Mouse (Mus musculus) kidney, adult 2 months (tissue): ENCODE measurements at regions not wholly inside any gene's neighbourhood (a gene's known extent, or its start where the extent isn't known, plus 50 kb on each side); places are given as distances from the start of the nearest gene placed in this dataset.
"Not testable (repeated sequence)": the region's sequence is repeated elsewhere in the genome, so short reads cannot be mapped to it uniquely, and the experiment has no call there.

Experiments used
- DNase-seq: peaks from one replicate; pipeline ENCODE4 v3.0.0; 2021
- H3K27ac ChIP-seq: fragments of 200-500 bp; 2 replicates; pipeline ENCODE4 v1.5.1; 2012; ENCODE audit warnings: low read depth, low read length, control low read depth, inconsistent platforms; ENCODE audit not compliant: insufficient read depth
- H3K27me3 ChIP-seq: fragments of 200-500 bp; replicated peaks from 2 replicates; pipeline ENCODE4 v1.6.1; 2012; ENCODE audit warnings: mild to moderate bottlenecking, moderate library complexity, low read length, inconsistent platforms; ENCODE audit not compliant: control insufficient read depth, insufficient read depth
- H3K36me3 ChIP-seq: fragments of 200-500 bp; 2 replicates; pipeline ENCODE4 v1.6.1; 2012; ENCODE audit warnings: mild to moderate bottlenecking, moderate library complexity, low read length, inconsistent platforms; ENCODE audit not compliant: control insufficient read depth, insufficient read depth
- H3K4me1 ChIP-seq: fragments of 200-500 bp; 2 replicates; pipeline ENCODE4 v1.6.1; 2011; ENCODE audit warnings: low read length; ENCODE audit not compliant: control insufficient read depth, insufficient read depth
- H3K4me3 ChIP-seq: fragments of 200-500 bp; 2 replicates; pipeline ENCODE4 v1.5.1; 2011; ENCODE audit warnings: mild to moderate bottlenecking, low read depth, low read length, control low read depth; ENCODE audit not compliant: insufficient read depth
- WGBS: fragments of 180-500 bp; shearing (Covaris S2); methylation state at CpG from one replicate; pipeline ENCODE4 v1.1.7; 2018; 5-methylcytosine and 5-hydroxymethylcytosine counted together

DNA sequence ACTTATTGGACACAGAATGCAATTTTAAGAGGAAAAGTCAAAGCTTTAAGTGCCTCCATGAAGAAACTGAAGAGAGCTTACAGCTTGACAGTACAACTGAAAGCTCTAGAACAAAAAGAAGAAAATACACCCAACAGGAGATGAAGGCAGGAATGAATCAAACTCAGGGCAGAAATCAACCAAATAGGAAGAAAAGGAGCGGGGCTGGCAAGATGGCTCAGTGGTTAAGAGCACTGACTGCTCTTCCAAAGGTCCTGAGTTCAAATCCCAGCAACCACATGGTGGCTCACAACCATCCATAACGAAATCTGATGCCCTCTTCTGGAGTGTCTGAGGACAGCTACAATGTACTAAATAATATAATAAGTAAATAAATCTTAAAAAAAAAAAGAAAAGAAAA is 124.8 kb downstream of the Gm31371 start:
- 73% methylated on average over 2 of the region's 2 CpGs for WGBS
- H3K4me3 ChIP-seq, DNase-seq, H3K4me1 ChIP-seq, H3K36me3 ChIP-seq, H3K27me3 ChIP-seq, H3K27ac ChIP-seq: not testable (repeated sequence)

DNA sequence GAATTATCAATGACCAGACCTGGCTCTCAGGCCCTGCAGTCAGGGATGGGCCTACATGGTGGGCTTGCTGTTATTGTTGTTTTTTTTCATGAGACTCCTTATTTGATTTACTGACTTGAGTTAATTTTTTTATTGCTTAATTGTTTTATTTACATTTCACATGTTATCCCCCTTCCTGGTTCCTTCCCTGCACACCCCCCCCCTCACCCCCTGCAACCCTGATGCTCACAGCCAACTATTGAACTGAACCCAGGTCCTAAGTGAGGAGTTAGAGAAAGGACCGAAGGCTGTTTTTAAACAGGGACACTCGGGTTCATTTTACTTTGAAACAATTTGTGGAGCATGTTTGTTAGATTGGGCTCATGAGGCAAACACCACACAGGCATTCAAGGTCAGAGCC is 126.9 kb downstream of the Gm31371 start:
- WGBS, result 85% methylated on average over 2 of the region's 2 CpGs
- H3K27ac ChIP-seq, H3K4me1 ChIP-seq, H3K36me3 ChIP-seq, H3K27me3 ChIP-seq, H3K4me3 ChIP-seq, DNase-seq: not testable (repeated sequence)

DNA sequence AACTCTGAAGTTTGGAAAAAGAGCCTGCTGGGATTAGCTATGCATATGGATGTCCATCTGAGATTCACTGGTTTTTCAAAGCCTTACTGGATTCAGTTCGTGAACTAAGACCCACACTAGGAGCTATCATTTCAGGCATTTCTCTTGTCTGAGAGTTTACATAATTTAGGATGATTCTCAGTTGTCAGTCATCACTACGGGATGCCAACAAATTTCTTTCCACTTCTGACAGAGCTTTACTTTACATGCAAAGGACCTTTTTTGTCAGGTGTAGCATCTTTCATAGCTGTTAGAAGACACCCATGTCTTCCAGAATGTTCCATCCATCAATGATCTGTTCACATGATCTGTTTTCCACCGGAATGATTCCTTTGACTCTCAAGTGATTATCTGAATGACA is 154.4 kb downstream of the Gm31371 start:
- DNase-seq, result peak; percentile 50
- 69% methylated on average over 2 of the region's 3 CpGs for WGBS
- not testable (repeated sequence) for H3K27me3 ChIP-seq, H3K4me1 ChIP-seq, H3K4me3 ChIP-seq, H3K36me3 ChIP-seq, H3K27ac ChIP-seq

DNA sequence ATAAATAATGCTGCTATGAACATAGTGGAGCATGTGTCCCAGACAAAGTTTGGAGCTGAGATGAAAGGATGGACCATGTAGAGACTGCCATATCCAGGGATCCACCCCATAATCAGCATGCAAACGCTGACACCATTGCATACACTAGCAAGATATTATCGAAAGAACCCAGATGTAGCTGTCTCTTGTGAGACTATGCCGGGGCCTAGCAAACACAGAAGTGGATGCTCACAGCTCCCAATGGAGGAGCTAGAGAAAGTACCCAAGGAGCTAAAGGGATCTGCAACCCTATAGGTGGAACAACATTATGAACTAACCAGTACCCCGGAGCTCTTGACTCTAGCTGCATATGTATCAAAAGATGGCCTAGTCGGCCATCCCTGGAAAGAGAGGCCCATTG is 194.9 kb downstream of the Gm31371 start:
- not testable (repeated sequence) for DNase-seq, H3K27ac ChIP-seq, H3K27me3 ChIP-seq, H3K4me1 ChIP-seq, H3K36me3 ChIP-seq, H3K4me3 ChIP-seq
- 82% methylated on average over 5 of the region's 5 CpGs for WGBS

DNA sequence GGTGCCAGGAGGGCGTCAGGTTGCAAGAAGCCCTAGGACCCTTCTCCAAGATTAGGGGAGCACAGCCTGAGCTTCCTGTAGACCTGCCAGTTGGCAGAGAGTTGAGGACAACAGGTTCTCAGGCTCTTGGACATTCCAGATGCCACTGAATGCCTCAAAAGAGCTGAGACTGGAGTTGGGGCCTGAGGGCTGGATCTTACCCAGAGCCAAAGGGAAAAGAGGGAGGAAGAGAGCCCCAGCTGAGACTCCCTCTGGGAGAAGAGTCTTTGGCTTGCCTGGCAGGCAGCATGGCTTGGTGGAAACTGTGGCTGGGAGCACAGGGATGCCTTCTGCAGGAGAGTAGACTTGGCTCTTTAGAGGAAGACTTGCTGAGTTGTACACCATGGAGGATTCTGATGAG is 197.0 kb downstream of the Gm31371 start:
- not testable (repeated sequence) for H3K4me1 ChIP-seq, H3K4me3 ChIP-seq, DNase-seq, H3K36me3 ChIP-seq, H3K27me3 ChIP-seq, H3K27ac ChIP-seq
- no CpG with 5 or more reads among the region's 1 CpGs for WGBS

DNA sequence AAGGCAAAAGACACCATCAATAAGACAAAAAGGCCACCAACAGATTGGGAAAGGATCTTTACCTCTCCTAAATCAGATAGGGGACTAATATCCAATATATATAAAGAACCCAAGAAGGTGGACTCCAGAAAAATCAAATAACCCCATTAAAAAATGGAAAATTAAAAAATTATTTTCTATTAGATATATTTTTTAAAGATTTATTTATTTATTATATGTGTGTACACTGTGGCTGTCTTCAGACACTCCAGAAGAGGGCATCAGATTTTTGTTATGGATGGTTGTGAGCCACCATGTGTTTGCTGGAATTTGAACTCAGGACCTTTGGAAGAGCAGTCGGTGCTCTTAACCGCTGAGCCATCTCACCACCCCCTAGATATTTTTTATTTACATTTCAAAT is 199.2 kb downstream of the Gm31371 start:
- H3K36me3 ChIP-seq, H3K27ac ChIP-seq, H3K4me3 ChIP-seq, DNase-seq, H3K27me3 ChIP-seq, H3K4me1 ChIP-seq: not testable (repeated sequence)
- WGBS, result no CpG with 5 or more reads among the region's 2 CpGs

DNA sequence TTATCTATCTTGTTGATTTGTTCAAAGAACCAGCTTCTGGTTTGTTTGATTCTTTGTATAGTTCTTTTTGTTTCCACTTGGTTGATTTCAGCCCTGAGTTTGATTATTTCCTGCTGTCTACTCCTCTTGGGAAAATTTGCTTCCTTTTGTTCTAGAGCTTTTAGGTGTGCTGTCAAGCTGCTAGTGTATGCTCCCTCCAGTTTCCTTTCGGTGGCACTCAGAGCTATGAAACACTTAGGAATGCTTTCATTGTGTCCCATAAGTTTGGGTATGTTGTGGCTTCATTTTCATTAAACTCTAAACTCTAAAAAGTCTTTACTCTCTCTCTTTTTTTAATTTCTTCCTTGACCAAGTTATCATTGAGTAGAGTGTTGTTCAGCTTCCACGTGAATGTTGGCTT is 204.0 kb downstream of the Gm31371 start:
- not testable (repeated sequence) for H3K27ac ChIP-seq, H3K4me3 ChIP-seq, DNase-seq, H3K36me3 ChIP-seq, H3K4me1 ChIP-seq, H3K27me3 ChIP-seq
- 90% methylated on average over 1 of the region's 2 CpGs for WGBS

DNA sequence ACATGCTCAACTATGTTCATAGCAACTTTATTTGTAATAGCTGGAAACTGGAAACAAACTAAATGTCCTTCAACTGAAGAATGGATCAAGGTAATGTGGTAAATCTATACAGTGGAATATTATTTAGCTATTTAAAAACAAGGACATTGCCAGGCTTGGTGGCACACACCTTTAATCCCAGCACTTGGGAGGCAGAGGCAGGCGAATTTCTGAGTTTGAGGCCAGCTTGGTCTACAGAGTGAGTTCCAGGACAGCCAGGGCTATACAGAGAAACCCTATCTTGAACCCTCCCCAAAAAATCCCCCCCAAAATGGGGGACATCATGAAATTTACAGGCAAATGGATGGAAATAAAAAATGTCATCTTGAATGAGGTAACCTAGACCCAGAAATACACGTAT is 213.6 kb downstream of the Gm31371 start:
- H3K36me3 ChIP-seq, H3K27ac ChIP-seq, H3K4me1 ChIP-seq, H3K4me3 ChIP-seq, H3K27me3 ChIP-seq: not testable (repeated sequence)
- peak; percentile 24 for DNase-seq
- whole genome bisulfite sequencing, result 62% methylated on average over 2 of the region's 2 CpGs

DNA sequence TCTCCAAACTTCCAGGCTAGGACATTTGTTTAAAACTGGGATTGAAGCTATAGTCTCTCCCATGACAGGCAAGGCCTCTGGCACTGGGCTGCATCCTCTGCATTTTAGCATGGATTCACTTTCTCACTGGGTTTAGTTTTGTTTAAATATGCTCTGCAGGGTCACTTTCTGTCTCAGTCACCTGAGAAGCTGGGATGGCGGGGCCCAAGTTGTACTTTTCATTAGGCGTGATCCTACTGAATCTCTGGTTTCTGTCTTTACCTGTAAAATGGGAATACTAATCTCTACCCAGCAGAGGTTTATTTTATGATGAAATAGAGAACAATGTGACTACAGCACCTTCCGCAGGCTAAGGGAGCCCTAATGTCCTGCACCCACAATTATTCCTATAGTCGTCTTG is 216.4 kb downstream of the Gm31371 start:
- H3K27ac ChIP-seq, DNase-seq, H3K27me3 ChIP-seq, H3K36me3 ChIP-seq, H3K4me1 ChIP-seq, H3K4me3 ChIP-seq: not testable (repeated sequence)
- 86% methylated on average over 4 of the region's 4 CpGs for WGBS

DNA sequence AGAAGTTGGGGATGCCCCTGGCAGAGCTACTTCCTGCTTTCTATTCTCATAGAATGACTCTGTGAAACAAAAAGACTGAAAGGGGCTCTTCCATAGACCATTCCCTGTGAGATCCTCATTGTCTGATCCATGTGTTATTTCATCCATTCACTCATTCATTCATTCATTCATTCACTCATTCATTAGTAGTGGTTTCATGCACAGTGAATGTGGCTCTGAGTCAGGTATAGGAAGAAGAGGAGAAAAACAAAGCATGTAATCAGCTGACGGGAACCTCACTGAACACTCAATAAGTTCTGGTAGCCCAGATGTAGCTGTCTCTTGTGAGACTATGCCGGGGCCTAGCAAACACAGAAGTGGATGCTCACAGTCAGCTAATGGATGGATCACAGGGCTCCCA is 217.0 kb downstream of the Gm31371 start:
- 89% methylated on average over 2 of the region's 2 CpGs for WGBS
- not testable (repeated sequence) for H3K27me3 ChIP-seq, H3K4me1 ChIP-seq, H3K27ac ChIP-seq, DNase-seq, H3K4me3 ChIP-seq, H3K36me3 ChIP-seq

DNA sequence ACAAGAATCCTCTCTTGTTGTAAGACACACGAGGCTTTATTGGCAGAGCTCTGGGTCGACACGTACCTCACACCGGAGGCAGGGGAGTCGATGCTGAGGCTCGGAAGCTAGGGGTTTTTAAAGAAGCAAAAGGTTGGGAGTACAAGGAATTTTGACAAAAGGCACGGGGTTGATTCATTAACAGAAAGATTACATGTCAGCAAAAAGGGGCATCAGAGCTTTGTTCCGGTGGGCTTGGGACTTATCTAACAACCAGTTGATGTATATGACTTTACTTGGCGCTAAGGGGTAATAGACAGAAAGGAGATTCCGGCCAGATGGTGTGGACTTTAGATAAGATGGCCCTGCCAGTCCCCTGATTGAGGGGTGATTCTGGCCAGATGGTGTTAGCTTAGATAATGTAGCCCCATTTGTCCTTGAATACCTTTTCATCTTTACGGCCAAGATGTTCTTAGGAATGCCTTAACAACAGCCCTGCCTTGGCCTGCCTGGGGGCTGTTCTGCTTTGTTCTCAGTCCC is 218.3 kb downstream of the Gm31371 start:
- WGBS, result 93% methylated on average over 10 of the region's 11 CpGs
- H3K27ac ChIP-seq, H3K4me1 ChIP-seq, H3K36me3 ChIP-seq, H3K27me3 ChIP-seq, DNase-seq, H3K4me3 ChIP-seq: not testable (repeated sequence)
